Mouse (Mus musculus) lung, embryonic 14.5 days (tissue): ENCODE measurements around the gene Emc4. TPM values are rescaled to one million over a fixed set of nuclear protein-coding genes. Genes with fewer than 3 reads are reported as not detected.

Experiments
- ATAC-seq: fragments of 200-750 bp; cut with Nextera tagmentation; 2 replicates; pipeline ENCODE4 v1.8.0; 2017; ENCODE audit warnings: mild to moderate bottlenecking, moderate TSS enrichment, moderate library complexity; ENCODE audit not compliant: insufficient read depth
- DNase-seq: peaks from one replicate; pipeline ENCODE4 v3.0.0-alpha.2; 2015
- H3K27ac ChIP-seq: fragments of 300-500 bp; sonication (generic); 2 replicates; pipeline ENCODE4 v1.5.1; 2014; ENCODE audit warnings: low read depth, mild to moderate bottlenecking, moderate library complexity
- H3K27me3 ChIP-seq: fragments of 300-500 bp; sonication (generic); 2 replicates; pipeline ENCODE4 v1.6.1; 2014; ENCODE audit warnings: low read length, control low read depth; ENCODE audit not compliant: insufficient read depth
- H3K36me3 ChIP-seq: fragments of 300-500 bp; sonication (generic); 2 replicates; pipeline ENCODE4 v1.6.1; 2014; ENCODE audit warnings: control low read depth; ENCODE audit not compliant: insufficient read depth
- H3K4me1 ChIP-seq: fragments of 300-500 bp; sonication (generic); 2 replicates; pipeline ENCODE4 v1.6.1; 2014; ENCODE audit warnings: antibody characterized with exemption, control low read depth; ENCODE audit not compliant: insufficient read depth
- H3K4me2 ChIP-seq: fragments of 300-500 bp; sonication (generic); 2 replicates; pipeline ENCODE4 v1.6.1; 2014; ENCODE audit warnings: mild to moderate bottlenecking
- H3K4me3 ChIP-seq: fragments of 300-500 bp; sonication (generic); 2 replicates; pipeline ENCODE4 v1.5.1; 2014; ENCODE audit warnings: low read depth, low read length
- H3K9ac ChIP-seq: fragments of 300-500 bp; sonication (generic); 2 replicates; pipeline ENCODE4 v1.6.1; 2014
- H3K9me3 ChIP-seq: fragments of 300-500 bp; sonication (generic); 2 replicates; pipeline ENCODE4 v1.6.1; 2016; ENCODE audit warnings: low read depth, low read length, control low read depth
- CTCF ChIP-seq: IDR thresholded peaks from 2 replicates; pipeline ENCODE4 v1.5.1; 2016; ENCODE audit warnings: antibody characterized with exemption, low read depth
- WGBS: fragments of 180-500 bp; shearing (Covaris S2); extraction: QIAGEN DNeasy Blood & Tissue Kit; methylation state at CpG from one replicate; pipeline ENCODE4 v1.1.7; 2014; 5-methylcytosine and 5-hydroxymethylcytosine counted together
- polyA plus RNA-seq: library from polyadenylated mRNA; unstranded; fragments of >200 nt; fragmentation: Nextera tagmentation; extraction: Ambion mirVana; gene quantifications from 2 replicates; pipeline ENCODE4 v1.2.1, GENCODE M21; 2014

Emc4 gene
- polyA plus RNA-seq, 1 experiment from 2014 or later: 93.3 TPM

DNA sequence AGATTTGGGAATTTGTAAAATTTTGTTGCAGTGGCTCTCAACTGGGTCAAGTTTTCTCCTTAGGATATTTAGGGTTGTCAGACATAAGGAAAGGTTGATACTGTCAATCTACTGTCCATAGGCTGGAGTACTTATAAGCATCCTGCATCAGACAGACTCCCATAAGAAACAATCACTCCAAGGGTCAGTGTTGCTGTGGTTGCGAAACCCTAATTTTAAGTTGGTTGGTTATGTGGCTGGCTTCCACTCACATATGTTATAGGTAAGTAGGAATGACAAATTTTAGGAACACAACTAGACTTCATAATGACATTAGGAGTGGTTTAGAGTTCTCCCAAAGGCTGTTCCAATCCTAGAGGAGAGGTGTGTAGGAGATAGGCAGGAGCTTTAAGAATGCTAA is 13.4 kb upstream of the Emc4 start:
- no peak for ATAC-seq

GRCm38 (mm10) chr2:112380131-112380530 is 12.3 kb upstream of the Emc4 start:
- no peak for DNase-seq
- ATAC-seq: no peak
- Histone ChIP-seq H3K36me3 (no peaks in the 10 kb centered on the region), H3K27me3 (no peaks in the 10 kb centered on the region), H3K4me2 (peak overlapping the region; percentile 76), H3K9me3 (no peaks in the 10 kb centered on the region), H3K4me1 (no peaks in the 10 kb centered on the region), H3K9ac (peak overlapping the region; percentile 95), H3K27ac (no peak overlapping the region), H3K4me3 (peak overlapping the region; percentile 91)
- TF ChIP-seq CTCF: no peak
- WGBS: 38% methylated on average over 8 of the region's 8 CpGs

More for the DNA sequence above, 13.4 kb upstream of the Emc4 start:
- Histone ChIP-seq H3K4me2 (no peak overlapping the region), H3K36me3 (no peaks in the 10 kb centered on the region), H3K4me3 (no peak overlapping the region), H3K27me3 (no peaks in the 10 kb centered on the region), H3K4me1 (no peaks in the 10 kb centered on the region), H3K9me3 (no peaks in the 10 kb centered on the region), H3K27ac (no peak overlapping the region), H3K9ac (no peak overlapping the region)
- 94% methylated on average over 1 of the region's 1 CpGs for WGBS
- no peak for DNase-seq
- TF ChIP-seq CTCF: no peak

GRCm38 (mm10) chr2:112378973-112379898 is 11.4 kb upstream of the Emc4 start, which contains the start of gene Katnbl1:
Katnbl1 (plus strand) TSS chr2:112379211.
- no peaks in the 10 kb centered on the region for H3K36me3 ChIP-seq
- ATAC-seq: peak; percentile 99
- no peaks in the 10 kb centered on the region for H3K9me3 ChIP-seq
- H3K4me3 ChIP-seq: peak within 1 kb of the TSS; percentile 91
- H3K9ac ChIP-seq: peak within 1 kb of the TSS; percentile 95
- WGBS: under 1% methylated on average over 72 of the region's 72 CpGs
- peak within 1 kb of the TSS; percentile 76 for H3K4me2 ChIP-seq
- H3K27ac ChIP-seq: peak within 1 kb of the TSS; percentile 88
- peak; percentile 81 for TF ChIP-seq CTCF
- H3K27me3 ChIP-seq: no peaks in the 10 kb centered on the region
- no peaks in the 10 kb centered on the region for H3K4me1 ChIP-seq
- peak; percentile 97 for DNase-seq

DNA sequence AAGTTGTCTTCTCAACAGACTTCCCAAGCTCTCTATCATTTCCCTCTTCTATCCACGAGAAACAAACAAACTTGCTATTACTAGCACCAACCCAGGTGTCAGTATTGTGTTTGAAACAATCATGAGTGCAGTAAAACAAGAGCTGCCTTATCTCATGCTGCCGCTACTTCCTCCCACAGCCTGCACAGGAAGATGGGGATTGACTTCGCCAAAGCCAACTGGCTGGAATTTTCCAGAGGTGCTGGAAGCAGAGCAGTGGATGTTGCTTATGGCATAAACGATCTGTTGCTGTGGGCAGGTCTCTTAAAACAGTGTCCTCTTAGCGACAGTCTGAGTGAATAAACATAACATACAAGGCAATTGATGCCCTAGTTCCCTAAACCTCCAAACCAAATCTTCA is 6.8 kb upstream of the Emc4 start:
- Histone ChIP-seq H3K27me3 (no peaks in the 10 kb centered on the region), H3K27ac (no peak overlapping the region), H3K36me3 (no peaks in the 10 kb centered on the region), H3K4me3 (no peak overlapping the region), H3K4me2 (no peak overlapping the region), H3K9me3 (no peaks in the 10 kb centered on the region), H3K9ac (no peak overlapping the region), H3K4me1 (no peaks in the 10 kb centered on the region)
- DNase-seq (peak; percentile 27), ATAC-seq (no peak)
- WGBS: 49% methylated on average over 5 of the region's 5 CpGs
- no peak for TF ChIP-seq CTCF

GRCm38 (mm10) chr2:112373141-112373540 is 5.3 kb upstream of the Emc4 start:
- no peaks in the 10 kb centered on the region for H3K9me3 ChIP-seq
- no peaks in the 10 kb centered on the region for H3K36me3 ChIP-seq
- no peak for DNase-seq
- H3K4me3 ChIP-seq: no peak overlapping the region
- no peaks in the 10 kb centered on the region for H3K4me1 ChIP-seq
- no peaks in the 10 kb centered on the region for H3K27me3 ChIP-seq
- H3K4me2 ChIP-seq: no peak overlapping the region
- H3K27ac ChIP-seq: no peak overlapping the region
- TF ChIP-seq CTCF: no peak
- ATAC-seq: no peak
- H3K9ac ChIP-seq: no peak overlapping the region
- WGBS: 49% methylated on average over 4 of the region's 4 CpGs

GRCm38 (mm10) chr2:112369941-112370340 is 2.1 kb upstream of the Emc4 start:
- Histone ChIP-seq H3K9me3 (no peaks in the 10 kb centered on the region), H3K27me3 (no peaks in the 10 kb centered on the region), H3K4me3 (no peak overlapping the region), H3K4me2 (no peak overlapping the region), H3K27ac (no peak overlapping the region), H3K4me1 (no peaks in the 10 kb centered on the region), H3K9ac (no peak overlapping the region), H3K36me3 (no peaks in the 10 kb centered on the region)
- 53% methylated on average over 5 of the region's 5 CpGs for WGBS
- no peak for TF ChIP-seq CTCF
- DNase-seq (no peak), ATAC-seq (no peak)

DNA sequence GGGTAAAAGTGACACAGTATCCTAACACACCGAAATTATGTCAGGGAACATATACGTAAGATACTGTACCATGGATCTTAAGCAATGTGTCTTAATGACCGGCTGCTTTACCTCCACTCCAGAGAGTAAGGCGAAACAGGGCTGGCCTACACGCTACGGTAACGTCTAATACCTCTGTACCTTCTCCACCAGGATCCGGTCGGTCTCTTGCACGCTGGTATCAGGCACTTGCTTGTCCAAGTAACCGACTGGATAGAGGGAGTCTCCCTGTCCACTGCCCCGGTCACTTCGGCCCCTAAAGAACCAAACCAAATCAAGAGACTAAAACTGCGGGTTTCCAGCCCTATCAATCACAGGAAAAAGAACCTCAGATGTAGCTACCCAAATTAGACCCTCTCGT is 605 bp downstream of the Emc4 start:
- peak overlapping the region; percentile 72 for H3K27ac ChIP-seq
- peak overlapping the region; percentile 59 for H3K4me3 ChIP-seq
- H3K9ac ChIP-seq: peak overlapping the region; percentile 69
- peak overlapping the region; percentile 79 for H3K4me2 ChIP-seq
- no peak for DNase-seq
- WGBS: 13% methylated on average over 15 of the region's 15 CpGs
- TF ChIP-seq CTCF: no peak
- H3K9me3 ChIP-seq: no peaks in the 10 kb centered on the region
- H3K36me3 ChIP-seq: peaks cover 16% of the 10 kb centered on the region
- no peaks in the 10 kb centered on the region for H3K4me1 ChIP-seq
- ATAC-seq: 0 out of 2 replicates have a peak, but pooled peaks have one; percentile 10
- H3K27me3 ChIP-seq: no peaks in the 10 kb centered on the region
